Mouse (Mus musculus) heart, postnatal 25 days (tissue): ENCODE measurements around the gene Yap1. TPM values are rescaled to one million over a fixed set of nuclear protein-coding genes. Genes with fewer than 3 reads are reported as not detected.

Experiments
- total RNA-seq, 2 experiments: library from RNA; stranded (reverse); gene quantifications; 2 replicates each; pipeline ENCODE4 v1.2.3; 2021

The Yap1 gene
- total RNA-seq, 2 experiments from 2014 or later: 61.1 to 62.8 TPM

Other genes with a start within 250 kb of the Yap1 start
- 10 to 100 TPM; 39.4 to 43.7 TPM for gene Tmem123, start 240.6 kb downstream of the Yap1 start, total RNA-seq
- gene Birc2, start 167.5 kb downstream of the Yap1 start, total RNA-seq: 10 to 100 TPM; 23.6 to 24.8 TPM
- gene Birc3, start 131.4 kb downstream of the Yap1 start, total RNA-seq: 1 to 10 TPM; 8.1 to 9.0 TPM
- 1 to 10 TPM in 1 of 2 experiments, under 1 TPM in 1; 0.73 to 1.2 TPM for gene Cfap300, start 38.2 kb upstream of the Yap1 start, total RNA-seq
- gene Cep126, start 129.7 kb upstream of the Yap1 start, total RNA-seq: 1 to 10 TPM; 2.3 to 3.4 TPM